Comparison of ENCODE assay signal across 8 mouse cellular contexts in the genomic region with DNA sequence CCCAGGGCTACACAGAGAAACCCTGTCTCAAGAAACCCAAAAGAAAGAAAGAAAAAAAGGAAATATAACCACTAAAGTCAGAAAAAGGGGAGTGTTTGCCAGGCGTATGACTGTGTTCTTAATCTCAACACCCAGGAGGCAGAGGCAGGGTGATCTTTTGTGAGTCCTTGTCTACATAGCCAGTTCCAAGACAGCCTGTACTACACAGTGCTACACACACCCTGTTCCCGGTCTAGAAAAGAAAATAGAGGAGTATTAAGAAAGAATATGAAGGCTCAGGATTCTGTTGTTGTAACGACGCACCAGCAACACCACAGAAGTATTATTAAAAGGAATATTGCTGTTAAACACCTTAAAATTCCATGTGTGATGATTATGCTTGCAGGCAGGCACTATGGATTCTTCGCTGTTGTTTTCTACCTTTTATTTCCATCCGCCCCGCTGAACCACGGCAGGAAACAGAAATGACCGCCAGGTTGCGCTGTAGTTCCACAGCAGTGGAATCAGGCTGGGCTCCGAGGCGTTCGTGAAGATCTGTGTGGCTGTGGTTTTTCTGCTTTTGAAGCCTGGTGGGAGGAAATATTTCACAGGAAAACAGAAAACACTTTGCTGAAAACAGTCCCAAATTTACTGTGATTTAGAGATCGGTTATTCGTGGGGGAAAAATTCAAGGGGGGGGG. TPM values are rescaled to one million over a fixed set of nuclear protein-coding genes. Genes with fewer than 3 reads are reported as not detected.
A peak's percentile ranks its signal among the peaks of the same experiment; 100 is the strongest.
DNase-seq lines count a peak whose midpoint lies in the region; ATAC-seq lines count a peak whose summit lies in the region.

No protein-coding gene starts in this region.

- H3K4me2 ChIP-seq in liver, embryonic 12.5 days = no peak overlapping the region
- H3K4me2 ChIP-seq in limb, embryonic 13.5 days (replicated peaks) = no peak overlapping the region

- no peaks in the 10 kb centered on the region for H3K27me3 ChIP-seq in liver, embryonic 12.5 days (replicated peaks)
- no peaks in the 10 kb centered on the region for H3K27me3 ChIP-seq in limb, embryonic 13.5 days

- 15% methylated on average over 15 of the region's 15 CpGs for WGBS in liver, embryonic 12.5 days (ENCODE audit: insufficient replicate concordance)
- 17% methylated on average over 15 of the region's 15 CpGs for WGBS in limb, embryonic 13.5 days

- no peak overlapping the region for H3K4me3 ChIP-seq in liver, embryonic 12.5 days
- H3K4me3 ChIP-seq in limb, embryonic 13.5 days = no peak overlapping the region

- ATAC-seq in liver, embryonic 12.5 days = no peak
- peak; percentile 82 for ATAC-seq in limb, embryonic 13.5 days (ENCODE audit: low FRiP score, low read depth)

- no peak overlapping the region for H3K9ac ChIP-seq in liver, embryonic 12.5 days
- no peak overlapping the region for H3K9ac ChIP-seq in limb, embryonic 13.5 days

- H3K9me3 ChIP-seq in liver, embryonic 12.5 days (replicated peaks) = no peaks in the 10 kb centered on the region
- H3K9me3 ChIP-seq in limb, embryonic 13.5 days = no peaks in the 10 kb centered on the region

- no peak overlapping the region for H3K27ac ChIP-seq in liver, embryonic 12.5 days
- H3K27ac ChIP-seq in limb, embryonic 13.5 days = no peak overlapping the region

- 0 out of 2 replicates have a peak, but pooled peaks cover 3% of the 10 kb centered on the region for H3K4me1 ChIP-seq in liver, embryonic 12.5 days
- H3K4me1 ChIP-seq in limb, embryonic 13.5 days = peaks cover 23% of the 10 kb centered on the region

- H3K36me3 ChIP-seq in liver, embryonic 12.5 days = no peaks in the 10 kb centered on the region
- no peaks in the 10 kb centered on the region for H3K36me3 ChIP-seq in limb, embryonic 13.5 days

- DNase-seq in liver = peak; percentile 74
- peak; percentile 92 for DNase-seq in embryo, embryonic 11 days
- peak; percentile 19 for DNase-seq in gonadal fat pad, adult 2 months (ENCODE audit: low read depth)
- peak; percentile 17 to 78 for DNase-seq in kidney, adult 8-10 months
- DNase-seq in naive thymus-derived CD4-positive, alpha-beta T cell, adult 2 months (ENCODE audit: low read depth) = peak; percentile 87
- peak; percentile 53 to 84 for DNase-seq in spleen, postnatal 4 days (ENCODE audit: low spot score in 2 of 2)

RNA-seq across cellular contexts. Expression of a gene that starts 19.5 kb away (rescaled TPM):
- 7.8 and 8.4 TPM in 2 replicates for polyA plus RNA-seq in liver, embryonic 12.5 days (2016; fragmentation: Nextera tagmentation; extraction: Ambion mirVana)
- polyA plus RNA-seq in gonadal fat pad, adult 2 months (2012; rRNA removed) = 12.6 and 12.7 TPM in 2 replicates
- 39.5 and 41.0 TPM in 2 replicates for polyA plus RNA-seq in limb, embryonic 13.5 days (2015; fragmentation: Nextera tagmentation; extraction: Ambion mirVana)

Comparison
In these comparisons a context has a peak if more than half of its experiments do, and no peak if none do; other contexts are left out.
1. DNase-seq: peak in every context shown above with its lines; median percentile 92 in embryo, embryonic 11 days; 87 in naive thymus-derived CD4-positive, alpha-beta T cell, adult 2 months; 74 in liver; 68 in spleen, postnatal 4 days; 48 in kidney, adult 8-10 months; 19 in gonadal fat pad, adult 2 months.